Mouse (Mus musculus) testis, postnatal 14 days (tissue): Measurements from ENCODE around the gene Grk6.

Source experiments
- DNase-seq: peaks from one replicate; pipeline ENCODE4 v3.0.0; 2021; ENCODE audit warnings: low spot score

The Grk6 gene

GRCm38 (mm10) chr13:55484520-55485088 is 39.7 kb downstream of the Grk6 start:
- no peak for DNase-seq

- DNase-seq = no peak
Observed at GRCm38 (mm10) chr13:55486029-55486794, 41.3 kb downstream of the Grk6 start.

- DNase-seq = no peak
Observed at GRCm38 (mm10) chr13:55486916-55487577, 42.2 kb downstream of the Grk6 start.

GRCm38 (mm10) chr13:55487578-55488498 is 43.0 kb downstream of the Grk6 start, which contains the start of gene Dbn1:
Gene Dbn1 (minus strand): TSS chr13:55488111.
- no peak for DNase-seq

- DNase-seq = no peak
Observed at GRCm38 (mm10) chr13:55494257-55494656, 49.4 kb downstream of the Grk6 start.

GRCm38 (mm10) chr13:55494883-55495621 is 50.2 kb downstream of the Grk6 start:
- no peak for DNase-seq

- no peak for DNase-seq
Observed at GRCm38 (mm10) chr13:55495702-55496101, 50.8 kb downstream of the Grk6 start.

GRCm38 (mm10) chr13:55496661-55497060 is 51.8 kb downstream of the Grk6 start:
- DNase-seq = no peak

- DNase-seq = no peak
Observed at GRCm38 (mm10) chr13:55498906-55499305, 54.0 kb downstream of the Grk6 start.

GRCm38 (mm10) chr13:55500575-55500974 is 55.7 kb downstream of the Grk6 start:
- DNase-seq = no peak

GRCm38 (mm10) chr13:55502405-55502804 is 57.5 kb downstream of the Grk6 start:
- DNase-seq = no peak

- DNase-seq = no peak
Observed at GRCm38 (mm10) chr13:55504390-55504789, 59.5 kb downstream of the Grk6 start.

- DNase-seq = no peak
Observed at GRCm38 (mm10) chr13:55505810-55506209, 60.9 kb downstream of the Grk6 start.

- DNase-seq = no peak
Observed at GRCm38 (mm10) chr13:55506697-55507096, 61.8 kb downstream of the Grk6 start.

GRCm38 (mm10) chr13:55507877-55508276 is 63.0 kb downstream of the Grk6 start:
- DNase-seq = no peak

GRCm38 (mm10) chr13:55508531-55508930 is 63.7 kb downstream of the Grk6 start:
- no peak for DNase-seq

GRCm38 (mm10) chr13:55510332-55510667 is 65.4 kb downstream of the Grk6 start:
- no peak for DNase-seq
